Mouse (Mus musculus): ENCODE results near the gene Spag16. TPM values are rescaled to one million over a fixed set of nuclear protein-coding genes. Genes with fewer than 3 reads are reported as not detected.

Spag16 gene
- polyA plus RNA-seq, 1 experiment from 2014 or later: 1.6 TPM

DNA sequence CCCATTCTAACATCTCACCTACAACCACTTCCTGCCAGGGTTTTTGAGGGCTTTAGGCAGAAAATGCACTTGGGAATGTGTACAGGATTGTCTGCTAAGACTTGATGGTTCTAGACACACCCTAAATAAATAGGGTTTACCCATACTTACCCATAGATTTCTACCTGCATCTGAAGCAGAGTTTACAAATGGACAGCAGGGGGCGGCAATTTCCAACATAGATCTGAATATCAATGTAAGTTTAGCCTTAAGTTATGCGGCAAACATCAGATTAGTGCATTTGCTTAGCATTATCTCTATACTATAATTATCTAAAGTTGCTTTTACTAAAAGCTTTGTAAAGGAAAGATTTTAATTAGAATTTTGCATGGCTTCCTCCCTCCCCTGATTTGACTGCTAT, 301.3 kb downstream of the Spag16 start:
- Histone ChIP-seq H3K27ac (no peak overlapping the region), H3K9ac (no peak overlapping the region), H3K9me3 (no peaks in the 10 kb centered on the region), H3K4me3 (replicated peaks) (no peak overlapping the region), H3K27me3 (no peaks in the 10 kb centered on the region), H3K4me2 (no peak overlapping the region), H3K4me1 (no peaks in the 10 kb centered on the region), H3K36me3 (replicated peaks) (no peaks in the 10 kb centered on the region)
- WGBS: 54% methylated on average over 2 of the region's 2 CpGs
- ATAC-seq (ENCODE audit: low FRiP score): no peak

DNA sequence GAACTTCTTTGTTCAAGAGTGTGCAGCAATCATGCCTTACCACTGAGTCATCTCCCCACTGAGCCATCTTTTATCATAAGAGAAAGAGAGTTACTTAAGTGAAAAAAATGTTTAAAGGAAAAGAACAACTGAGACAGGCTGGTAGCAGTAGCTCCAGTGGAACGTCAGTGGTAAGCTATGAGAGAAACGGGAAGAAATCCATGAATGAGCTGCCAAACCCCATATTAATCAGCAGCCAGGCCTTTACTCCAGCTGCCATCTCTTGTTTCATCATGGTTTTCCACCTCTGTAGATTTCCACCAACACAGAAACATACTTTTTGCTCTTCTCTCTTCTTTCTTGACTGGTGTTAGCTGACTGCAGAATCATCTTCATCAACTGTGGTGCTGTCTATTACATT, 308.8 kb downstream of the Spag16 start:
- Histone ChIP-seq H3K27me3 (no peaks in the 10 kb centered on the region), H3K9ac (no peak overlapping the region), H3K9me3 (0 out of 2 replicates have a peak, but pooled peaks cover under 1% of the 10 kb centered on the region), H3K4me2 (no peak overlapping the region), H3K27ac (no peak overlapping the region), H3K36me3 (replicated peaks) (no peaks in the 10 kb centered on the region), H3K4me1 (no peaks in the 10 kb centered on the region), H3K4me3 (replicated peaks) (no peak overlapping the region)
- no peak for ATAC-seq (ENCODE audit: low FRiP score)
- WGBS: 88% methylated on average over 2 of the region's 2 CpGs

DNA sequence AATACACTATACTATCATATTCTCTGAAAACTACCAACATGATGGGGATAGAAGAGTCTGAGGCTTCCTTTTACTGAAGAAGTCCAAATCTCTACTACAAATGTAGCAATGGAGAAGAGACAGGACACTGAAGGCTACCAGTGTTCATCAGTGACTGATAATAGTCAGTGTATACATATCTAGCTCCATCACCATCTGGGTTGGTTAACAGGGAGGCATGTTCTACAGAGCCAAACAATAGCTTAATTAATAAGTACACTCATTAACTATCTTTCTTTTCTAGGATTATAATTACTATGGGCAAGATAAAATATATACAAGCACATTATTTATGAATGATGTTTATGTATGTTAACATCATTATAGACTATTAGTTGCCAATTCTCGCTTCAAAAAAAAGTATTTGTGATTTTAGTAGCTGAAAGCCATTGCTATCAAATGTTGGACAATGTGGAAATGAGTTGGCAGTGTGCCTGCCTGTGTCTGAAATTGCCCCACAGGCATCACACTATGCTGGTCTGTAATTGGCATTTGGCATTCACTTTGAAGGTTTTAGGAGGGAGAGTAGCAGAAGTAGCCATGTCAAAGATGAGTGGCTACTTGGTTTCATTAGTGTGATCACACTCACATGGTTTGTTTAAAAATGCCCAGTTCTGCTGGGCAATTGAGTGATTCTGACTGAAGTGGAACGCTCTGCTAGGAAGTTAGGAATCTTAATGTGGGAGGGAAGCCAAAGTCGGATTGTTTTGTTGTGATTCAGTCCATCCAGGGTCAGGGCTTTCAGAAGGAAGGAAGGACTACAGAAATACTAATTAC, 338.8 kb downstream of the Spag16 start:
- 68% methylated on average over 3 of the region's 3 CpGs for WGBS
- Histone ChIP-seq H3K9ac (no peak overlapping the region), H3K27me3 (no peaks in the 10 kb centered on the region), H3K4me3 (replicated peaks) (no peak overlapping the region), H3K4me1 (no peaks in the 10 kb centered on the region), H3K27ac (no peak overlapping the region), H3K4me2 (no peak overlapping the region), H3K9me3 (no peaks in the 10 kb centered on the region), H3K36me3 (replicated peaks) (no peaks in the 10 kb centered on the region)
- no peak for ATAC-seq (ENCODE audit: low FRiP score)

GRCm38 (mm10) chr1:70180123-70180741, 353.5 kb downstream of the Spag16 start:
- Histone ChIP-seq H3K4me2 (no peak overlapping the region), H3K4me1 (no peaks in the 10 kb centered on the region), H3K4me3 (replicated peaks) (no peak overlapping the region), H3K27ac (no peak overlapping the region), H3K9ac (no peak overlapping the region), H3K27me3 (no peaks in the 10 kb centered on the region), H3K9me3 (no peaks in the 10 kb centered on the region), H3K36me3 (replicated peaks) (no peaks in the 10 kb centered on the region)
- WGBS: 93% methylated on average over 4 of the region's 4 CpGs
- ATAC-seq (ENCODE audit: low FRiP score): no peak

DNA sequence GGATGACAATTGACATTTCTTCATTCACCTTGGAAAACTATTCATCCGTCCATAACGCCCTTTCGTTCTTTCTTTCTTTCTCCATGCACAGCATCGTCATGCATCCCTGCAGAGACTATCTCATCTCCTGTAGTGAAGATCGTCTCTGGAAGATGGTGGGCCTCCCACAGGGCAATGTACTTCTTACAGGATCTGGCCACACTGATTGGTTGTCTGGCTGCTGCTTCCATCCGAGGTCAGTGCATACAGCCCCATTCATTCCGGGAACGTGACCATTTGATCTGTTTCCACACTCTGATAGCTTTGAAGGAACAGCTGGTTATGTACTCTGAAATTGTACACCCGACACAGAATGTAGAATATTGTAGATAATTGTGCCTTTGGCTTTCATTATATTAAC, 438.0 kb downstream of the Spag16 start:
- Histone ChIP-seq H3K4me3 (replicated peaks) (no peak overlapping the region), H3K4me2 (no peak overlapping the region), H3K36me3 (replicated peaks) (no peaks in the 10 kb centered on the region), H3K9ac (no peak overlapping the region), H3K9me3 (no peaks in the 10 kb centered on the region), H3K4me1 (peaks cover 3% of the 10 kb centered on the region; the same call in 1 of the 2 replicates), H3K27ac (no peak overlapping the region), H3K27me3 (no peaks in the 10 kb centered on the region)
- WGBS: 43% methylated on average over 9 of the region's 9 CpGs
- ATAC-seq (ENCODE audit: low FRiP score): peak; percentile 55

- peak; percentile 87 for ATAC-seq (ENCODE audit: low FRiP score)
- no peak overlapping the region for H3K27ac ChIP-seq
- no peak overlapping the region for H3K4me2 ChIP-seq
- no peak overlapping the region for H3K4me3 ChIP-seq (replicated peaks)
- WGBS: 53% methylated on average over 5 of the region's 5 CpGs
- H3K27me3 ChIP-seq: no peaks in the 10 kb centered on the region
- H3K9ac ChIP-seq: no peak overlapping the region
- H3K36me3 ChIP-seq (replicated peaks): no peaks in the 10 kb centered on the region
- peaks cover 3% of the 10 kb centered on the region; the same call in 1 of the 2 replicates for H3K4me1 ChIP-seq
- H3K9me3 ChIP-seq: no peaks in the 10 kb centered on the region
These were observed 439.2 kb downstream of the Spag16 start for GRCm38 (mm10) chr1:70265920-70266505.

- Histone ChIP-seq H3K9ac (no peak overlapping the region), H3K4me1 (no peaks in the 10 kb centered on the region), H3K27ac (no peak overlapping the region), H3K36me3 (replicated peaks) (no peaks in the 10 kb centered on the region), H3K9me3 (no peaks in the 10 kb centered on the region), H3K27me3 (no peaks in the 10 kb centered on the region), H3K4me3 (replicated peaks) (no peak overlapping the region), H3K4me2 (no peak overlapping the region)
- 23% methylated on average over 8 of the region's 8 CpGs for WGBS
- no peak for ATAC-seq (ENCODE audit: low FRiP score)
These were observed 443.4 kb downstream of the Spag16 start for GRCm38 (mm10) chr1:70270139-70270538.

GRCm38 (mm10) chr1:70272753-70273152, 446.0 kb downstream of the Spag16 start:
- H3K4me3 ChIP-seq (replicated peaks): no peak overlapping the region
- H3K9me3 ChIP-seq: no peaks in the 10 kb centered on the region
- H3K36me3 ChIP-seq (replicated peaks): no peaks in the 10 kb centered on the region
- no peaks in the 10 kb centered on the region for H3K4me1 ChIP-seq
- no peak for ATAC-seq (ENCODE audit: low FRiP score)
- H3K27ac ChIP-seq: no peak overlapping the region
- WGBS: 88% methylated on average over 2 of the region's 2 CpGs
- no peak overlapping the region for H3K9ac ChIP-seq
- H3K27me3 ChIP-seq: no peaks in the 10 kb centered on the region
- no peak overlapping the region for H3K4me2 ChIP-seq

GRCm38 (mm10) chr1:70279296-70279695, 452.5 kb downstream of the Spag16 start:
- no peaks in the 10 kb centered on the region for H3K27me3 ChIP-seq
- H3K36me3 ChIP-seq (replicated peaks): no peaks in the 10 kb centered on the region
- H3K4me2 ChIP-seq: no peak overlapping the region
- H3K4me3 ChIP-seq (replicated peaks): no peak overlapping the region
- no peak overlapping the region for H3K9ac ChIP-seq
- no peak for ATAC-seq (ENCODE audit: low FRiP score)
- H3K4me1 ChIP-seq: no peaks in the 10 kb centered on the region
- WGBS: 71% methylated on average over 2 of the region's 2 CpGs
- no peaks in the 10 kb centered on the region for H3K9me3 ChIP-seq
- no peak overlapping the region for H3K27ac ChIP-seq

DNA sequence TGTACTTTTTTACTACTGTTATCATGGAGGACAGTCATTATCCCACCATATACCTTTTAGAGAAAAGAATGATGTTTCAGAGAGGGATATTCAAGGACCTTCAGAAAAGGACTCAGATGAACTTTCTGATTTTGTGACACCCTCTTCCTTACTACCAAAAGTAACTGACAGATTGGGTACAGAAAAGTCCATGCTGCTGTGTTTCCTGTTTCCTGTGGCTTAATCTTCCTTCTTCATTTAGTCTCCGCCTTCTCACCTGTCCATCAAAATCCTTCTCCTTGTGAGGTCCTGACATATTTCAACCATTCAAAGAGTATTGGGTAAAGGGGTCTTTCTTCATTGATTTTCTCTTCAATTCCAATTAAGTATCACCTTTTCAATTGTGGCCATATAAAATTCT, 456.6 kb downstream of the Spag16 start:
- H3K27me3 ChIP-seq: no peaks in the 10 kb centered on the region
- no peak overlapping the region for H3K4me3 ChIP-seq (replicated peaks)
- H3K9ac ChIP-seq: no peak overlapping the region
- WGBS: 90% methylated on average over 1 of the region's 1 CpGs
- H3K36me3 ChIP-seq (replicated peaks): no peaks in the 10 kb centered on the region
- no peak for ATAC-seq (ENCODE audit: low FRiP score)
- H3K27ac ChIP-seq: no peak overlapping the region
- H3K4me1 ChIP-seq: no peaks in the 10 kb centered on the region
- H3K9me3 ChIP-seq: no peaks in the 10 kb centered on the region
- H3K4me2 ChIP-seq: no peak overlapping the region

GRCm38 (mm10) chr1:70284140-70284539, 457.4 kb downstream of the Spag16 start:
- no peaks in the 10 kb centered on the region for H3K4me1 ChIP-seq
- no peaks in the 10 kb centered on the region for H3K36me3 ChIP-seq (replicated peaks)
- no peaks in the 10 kb centered on the region for H3K27me3 ChIP-seq
- WGBS: 81% methylated on average over 1 of the region's 1 CpGs
- H3K4me2 ChIP-seq: no peak overlapping the region
- ATAC-seq (ENCODE audit: low FRiP score): no peak
- H3K9ac ChIP-seq: no peak overlapping the region
- H3K4me3 ChIP-seq (replicated peaks): no peak overlapping the region
- H3K9me3 ChIP-seq: no peaks in the 10 kb centered on the region
- H3K27ac ChIP-seq: no peak overlapping the region

DNA sequence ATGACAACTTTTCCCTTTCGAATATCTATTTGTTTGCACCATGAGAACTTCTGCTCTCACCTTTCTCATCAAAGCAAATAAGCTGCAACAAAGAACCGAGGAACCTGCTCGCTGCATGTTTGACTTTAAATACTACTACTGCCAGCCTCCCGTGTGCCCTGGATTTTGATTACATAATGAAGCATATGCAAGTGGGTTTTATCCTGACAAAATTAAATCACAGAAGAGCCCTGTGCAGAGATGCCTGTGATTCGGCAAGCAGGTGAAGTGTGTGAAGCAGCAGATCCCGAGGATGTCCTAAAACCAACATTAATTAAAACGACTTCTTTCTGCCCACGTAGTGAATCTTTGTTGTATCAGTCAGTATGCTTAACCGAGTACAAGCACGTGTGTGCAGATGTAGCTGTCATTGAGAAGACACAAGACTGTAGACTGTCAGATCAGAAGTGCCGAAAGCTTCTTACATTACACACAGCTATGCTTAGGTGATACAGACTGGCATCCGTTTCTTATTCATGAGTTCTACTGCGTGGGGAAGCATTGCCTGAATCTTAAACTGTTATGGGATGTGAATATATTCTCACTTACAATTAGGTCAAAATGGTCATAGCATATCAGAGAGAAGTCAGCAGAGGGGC, 489.5 kb downstream of the Spag16 start:
- Histone ChIP-seq H3K4me1 (no peaks in the 10 kb centered on the region), H3K4me3 (replicated peaks) (no peak overlapping the region), H3K36me3 (replicated peaks) (no peaks in the 10 kb centered on the region), H3K9ac (no peak overlapping the region), H3K27ac (no peak overlapping the region), H3K27me3 (no peaks in the 10 kb centered on the region), H3K9me3 (no peaks in the 10 kb centered on the region), H3K4me2 (no peak overlapping the region)
- 80% methylated on average over 13 of the region's 13 CpGs for WGBS
- no peak for ATAC-seq (ENCODE audit: low FRiP score)
